In the genomic region with DNA sequence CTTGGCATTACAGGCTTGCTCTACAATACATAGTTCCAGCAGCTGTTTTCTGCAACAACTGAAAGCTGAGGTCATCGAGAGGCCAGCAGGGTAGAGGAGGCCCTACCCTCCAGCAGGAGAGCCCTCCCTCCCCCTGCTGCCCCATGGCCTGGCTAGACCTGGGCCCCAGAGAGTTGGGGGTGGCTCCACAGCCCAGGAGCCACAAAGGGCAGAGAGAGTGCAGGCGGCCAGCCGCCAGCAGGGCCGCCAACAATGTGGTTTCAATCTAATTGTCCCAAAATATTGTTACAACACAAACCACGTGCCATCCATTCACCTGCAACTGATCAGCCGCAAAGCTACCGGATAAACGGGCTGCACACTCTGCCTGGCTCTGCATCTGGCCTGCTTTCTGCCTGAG, we compare ENCODE assay signal across 12 mouse cellular contexts. TPM values are rescaled to one million over a fixed set of nuclear protein-coding genes. Genes with fewer than 3 reads are reported as not detected.
DNase-seq lines count a peak whose midpoint lies in the region; ATAC-seq lines count a peak whose summit lies in the region.
"Had no signal": no experiment of that assay in that cellular context is flagged by ENCODE, and none has a peak within 500 bp of the region (broad histone marks: within the 10 kb centered on the region; RNA-seq: fewer than 3 reads in every experiment).

No protein-coding gene starts in this region.

- 52% methylated on average over 8 of the region's 8 CpGs for WGBS in liver, embryonic 11.5 days
- WGBS in liver, embryonic 16.5 days (ENCODE audit: insufficient replicate concordance): 33% methylated on average over 8 of the region's 8 CpGs

- no peak overlapping the region for H3K27ac ChIP-seq in liver, embryonic 11.5 days (ENCODE audit: low read depth, low read length)
- no peak overlapping the region for H3K27ac ChIP-seq in liver, embryonic 16.5 days (ENCODE audit: low read length)
- H3K27ac ChIP-seq: embryonic facial prominence, embryonic 15.5 days; stomach, embryonic 15.5 days had no signal

- H3K4me2 ChIP-seq in liver, embryonic 11.5 days: no peak overlapping the region
- H3K4me2 ChIP-seq in liver, embryonic 16.5 days (ENCODE audit: low read depth, low read length): no peak overlapping the region
- H3K4me2 ChIP-seq: embryonic facial prominence, embryonic 15.5 days; stomach, embryonic 15.5 days had no signal

- DNase-seq in adrenal gland, postnatal 10 days: peak; percentile 75
- DNase-seq in adrenal gland, postnatal 25 days: no peak
- DNase-seq in liver, embryonic 11.5 days (ENCODE audit: low spot score): peak; percentile 34
- DNase-seq in liver: no peak
- DNase-seq in cerebellum, postnatal 10 days: no peak
- DNase-seq in left cerebral cortex, adult 9 months (ENCODE audit: low spot score in 2 of 2): no peak
- DNase-seq: cerebellum, adult 18-20 months; left cerebral cortex, postnatal 4 days had no signal

- no peaks in the 10 kb centered on the region for H3K9me3 ChIP-seq in liver, embryonic 11.5 days (ENCODE audit: control insufficient read depth, low read length)
- no peaks in the 10 kb centered on the region for H3K9me3 ChIP-seq in liver, embryonic 16.5 days (replicated peaks; ENCODE audit: control insufficient read depth, low read length)
- H3K9me3 ChIP-seq: embryonic facial prominence, embryonic 15.5 days; stomach, embryonic 15.5 days had no signal

- H3K4me1 ChIP-seq in liver, embryonic 11.5 days (replicated peaks; ENCODE audit: control insufficient read depth, insufficient read depth, low read length): peaks cover 20% of the 10 kb centered on the region
- H3K4me1 ChIP-seq in liver, embryonic 16.5 days (ENCODE audit: control insufficient read depth, low read depth, low read length): 0 out of 2 replicates have a peak, but pooled peaks cover 2% of the 10 kb centered on the region

- no peak overlapping the region for H3K4me3 ChIP-seq in liver, embryonic 11.5 days (ENCODE audit: low read depth, low read length)
- no peak overlapping the region for H3K4me3 ChIP-seq in liver, embryonic 16.5 days (ENCODE audit: low read depth, low read length)
- H3K4me3 ChIP-seq: embryonic facial prominence, embryonic 15.5 days; stomach, embryonic 15.5 days had no signal

- H3K9ac ChIP-seq in liver, embryonic 11.5 days (ENCODE audit: low read depth, low read length): no peak overlapping the region
- no peak overlapping the region for H3K9ac ChIP-seq in liver, embryonic 16.5 days (ENCODE audit: low read depth, low read length)
- H3K9ac ChIP-seq: embryonic facial prominence, embryonic 15.5 days; stomach, embryonic 15.5 days had no signal

- ATAC-seq in liver, embryonic 11.5 days (replicated peaks; ENCODE audit: low FRiP score): no peak; the same call in 1 of the 2 replicates
- ATAC-seq in granulocyte monocyte progenitor cell, adult 5-6 weeks (replicated peaks; ENCODE audit: poor library complexity, severe bottlenecking): peak; percentile 24; the same call in 1 of the 2 replicates
- peak; percentile 47; the same call in 1 of the 2 replicates for ATAC-seq in liver, embryonic 16.5 days (ENCODE audit: low read depth)

- H3K36me3 ChIP-seq in liver, embryonic 11.5 days (ENCODE audit: control insufficient read depth, insufficient read depth, low read length): no peaks in the 10 kb centered on the region
- H3K36me3 ChIP-seq in liver, embryonic 16.5 days (ENCODE audit: control insufficient read depth, insufficient read depth): no peaks in the 10 kb centered on the region
- H3K36me3 ChIP-seq: embryonic facial prominence, embryonic 15.5 days; stomach, embryonic 15.5 days had no signal

- peaks cover 3% of the 10 kb centered on the region; the same call in 1 of the 2 replicates for H3K27me3 ChIP-seq in liver, embryonic 11.5 days (replicated peaks; ENCODE audit: control insufficient read depth, insufficient read depth, low read length)
- no peaks in the 10 kb centered on the region for H3K27me3 ChIP-seq in liver, embryonic 16.5 days (ENCODE audit: control insufficient read depth, insufficient read depth, low read depth, low read length)
- H3K27me3 ChIP-seq: embryonic facial prominence, embryonic 15.5 days; stomach, embryonic 15.5 days had no signal

RNA-seq across cellular contexts. Expression of a gene that starts 20.0 kb away (rescaled TPM):
- total RNA-seq in adrenal gland, postnatal 10 days (2021): 100 to 1,000 TPM; 113 to 117 TPM
- total RNA-seq in adrenal gland, postnatal 25 days (2021): 122 and 163 TPM in 2 replicates
- polyA plus RNA-seq in liver, embryonic 11.5 days (2014; fragmentation: Nextera tagmentation; extraction: Ambion mirVana): 59.4 and 64.5 TPM in 2 replicates
- 58.8 and 62.4 TPM in 2 replicates for total RNA-seq in granulocyte monocyte progenitor cell, adult 5-6 weeks (2014; fragmentation: Nextera tagmentation)
- 43.5 and 51.5 TPM in 2 replicates for total RNA-seq in granulocyte monocyte progenitor cell, adult 5-6 weeks (2017)
- polyA plus RNA-seq in liver, embryonic 16.5 days (2015; fragmentation: Nextera tagmentation; extraction: Ambion mirVana): 36.6 and 42.0 TPM in 2 replicates

Comparison
In these comparisons a context has a peak if more than half of its experiments do, and no peak if none do; other contexts are left out.
1. DNase-seq: peak in adrenal gland, postnatal 10 days (single experiment) and liver, embryonic 11.5 days (single experiment); none in adrenal gland, postnatal 25 days (single experiment), liver (single experiment), cerebellum, postnatal 10 days (0 of 2) and left cerebral cortex, adult 9 months (0 of 2).